Mouse (Mus musculus): Measurements from ENCODE around the gene Fbxw7. TPM values are rescaled to one million over a fixed set of nuclear protein-coding genes. Genes with fewer than 3 reads are reported as not detected.

Fbxw7 gene
- polyA plus RNA-seq (2015; fragmentation: Nextera tagmentation; extraction: Ambion mirVana) = 3.8 and 4.1 TPM in 2 replicates

- Histone ChIP-seq H3K4me3 (replicated peaks) (peak within 1 kb of the TSS; percentile 100), H3K4me1 (replicated peaks) (peaks cover 38% of the 10 kb centered on the region), H3K27me3 (no peaks in the 10 kb centered on the region), H3K9ac (peak within 1 kb of the TSS; percentile 96), H3K4me2 (peak within 1 kb of the TSS; percentile 99), H3K9me3 (replicated peaks) (no peaks in the 10 kb centered on the region), H3K36me3 (peaks cover 9% of the 10 kb centered on the region; the same call in 1 of the 2 replicates), H3K27ac (peak within 1 kb of the TSS; percentile 98)
- under 1% methylated on average over 57 of the region's 76 CpGs for WGBS (ENCODE audit: insufficient replicate concordance)
- ATAC-seq (ENCODE audit: low read depth) (peak; percentile 18), DNase-seq (no peak)
These were observed at the start of gene Fbxw7 for GRCm38 (mm10) chr3:84814762-84815381. TSS of gene Fbxw7 (plus strand) at chr3:84815268.

GRCm38 (mm10) chr3:84768940-84769339 lies 46.1 kb upstream of the Fbxw7 start:
- Histone ChIP-seq H3K9ac (no peak overlapping the region), H3K9me3 (replicated peaks) (no peaks in the 10 kb centered on the region), H3K27me3 (no peaks in the 10 kb centered on the region), H3K27ac (no peak overlapping the region), H3K4me3 (replicated peaks) (no peak overlapping the region), H3K4me1 (replicated peaks) (peaks cover 45% of the 10 kb centered on the region), H3K4me2 (no peak overlapping the region), H3K36me3 (no peaks in the 10 kb centered on the region)
- 77% methylated on average over 4 of the region's 4 CpGs for WGBS (ENCODE audit: insufficient replicate concordance)
- DNase-seq = no peak
- no peak for ATAC-seq (ENCODE audit: low read depth)

GRCm38 (mm10) chr3:84769411-84769810 lies 45.7 kb upstream of the Fbxw7 start:
- ATAC-seq (ENCODE audit: low read depth) (no peak), DNase-seq (no peak)
- Histone ChIP-seq H3K4me2 (no peak overlapping the region), H3K4me1 (replicated peaks) (peaks cover 45% of the 10 kb centered on the region), H3K27ac (no peak overlapping the region), H3K4me3 (replicated peaks) (no peak overlapping the region), H3K27me3 (no peaks in the 10 kb centered on the region), H3K9ac (no peak overlapping the region), H3K9me3 (replicated peaks) (no peaks in the 10 kb centered on the region), H3K36me3 (no peaks in the 10 kb centered on the region)
- WGBS (ENCODE audit: insufficient replicate concordance) = 51% methylated on average over 6 of the region's 6 CpGs

GRCm38 (mm10) chr3:84770518-84770917 lies 44.5 kb upstream of the Fbxw7 start:
- Histone ChIP-seq H3K27me3 (no peaks in the 10 kb centered on the region), H3K4me3 (replicated peaks) (no peak overlapping the region), H3K36me3 (no peaks in the 10 kb centered on the region), H3K27ac (peak overlapping the region; percentile 20; the same call in 1 of the 2 replicates), H3K9ac (no peak overlapping the region), H3K9me3 (replicated peaks) (no peaks in the 10 kb centered on the region), H3K4me2 (no peak overlapping the region), H3K4me1 (replicated peaks) (peaks cover 45% of the 10 kb centered on the region)
- no peak for DNase-seq
- 88% methylated on average over 6 of the region's 6 CpGs for WGBS (ENCODE audit: insufficient replicate concordance)
- no peak for ATAC-seq (ENCODE audit: low read depth)

GRCm38 (mm10) chr3:84771980-84772379 lies 43.1 kb upstream of the Fbxw7 start:
- no peak overlapping the region for H3K4me3 ChIP-seq (replicated peaks)
- DNase-seq (peak; percentile 92), ATAC-seq (ENCODE audit: low read depth) (peak; percentile 100)
- peak overlapping the region; percentile 45 for H3K4me2 ChIP-seq
- 2% methylated on average over 2 of the region's 2 CpGs for WGBS (ENCODE audit: insufficient replicate concordance)
- no peaks in the 10 kb centered on the region for H3K9me3 ChIP-seq (replicated peaks)
- H3K27ac ChIP-seq = peak overlapping the region; percentile 86
- H3K27me3 ChIP-seq = no peaks in the 10 kb centered on the region
- no peaks in the 10 kb centered on the region for H3K36me3 ChIP-seq
- H3K4me1 ChIP-seq (replicated peaks) = peaks cover 45% of the 10 kb centered on the region
- H3K9ac ChIP-seq = peak overlapping the region; percentile 30; the same call in 1 of the 2 replicates

- Histone ChIP-seq H3K4me2 (no peak overlapping the region), H3K4me3 (replicated peaks) (no peak overlapping the region), H3K9me3 (replicated peaks) (no peaks in the 10 kb centered on the region), H3K36me3 (no peaks in the 10 kb centered on the region), H3K9ac (no peak overlapping the region), H3K4me1 (replicated peaks) (peaks cover 43% of the 10 kb centered on the region), H3K27me3 (no peaks in the 10 kb centered on the region), H3K27ac (no peak overlapping the region)
- DNase-seq (no peak), ATAC-seq (ENCODE audit: low read depth) (no peak)
- 68% methylated on average over 8 of the region's 8 CpGs for WGBS (ENCODE audit: insufficient replicate concordance)
These were observed 40.6 kb upstream of the Fbxw7 start for GRCm38 (mm10) chr3:84774246-84775066.

- H3K9ac ChIP-seq = no peak overlapping the region
- no peak overlapping the region for H3K4me3 ChIP-seq (replicated peaks)
- no peaks in the 10 kb centered on the region for H3K9me3 ChIP-seq (replicated peaks)
- DNase-seq (no peak), ATAC-seq (ENCODE audit: low read depth) (no peak)
- H3K4me2 ChIP-seq = no peak overlapping the region
- H3K27ac ChIP-seq = no peak overlapping the region
- WGBS (ENCODE audit: insufficient replicate concordance) = 81% methylated on average over 6 of the region's 6 CpGs
- H3K27me3 ChIP-seq = no peaks in the 10 kb centered on the region
- H3K4me1 ChIP-seq (replicated peaks) = peaks cover 37% of the 10 kb centered on the region
- H3K36me3 ChIP-seq = no peaks in the 10 kb centered on the region
These were observed 40.0 kb upstream of the Fbxw7 start for GRCm38 (mm10) chr3:84775067-84775423.

- Histone ChIP-seq H3K36me3 (no peaks in the 10 kb centered on the region), H3K27ac (no peak overlapping the region), H3K27me3 (no peaks in the 10 kb centered on the region), H3K9me3 (replicated peaks) (no peaks in the 10 kb centered on the region), H3K4me2 (no peak overlapping the region), H3K4me1 (replicated peaks) (peaks cover 32% of the 10 kb centered on the region), H3K4me3 (replicated peaks) (no peak overlapping the region), H3K9ac (no peak overlapping the region)
- ATAC-seq (ENCODE audit: low read depth) (no peak), DNase-seq (no peak)
- 77% methylated on average over 4 of the region's 4 CpGs for WGBS (ENCODE audit: insufficient replicate concordance)
These were observed 39.5 kb upstream of the Fbxw7 start for GRCm38 (mm10) chr3:84775577-84775976.

- ATAC-seq (ENCODE audit: low read depth) (no peak), DNase-seq (no peak)
- 62% methylated on average over 1 of the region's 1 CpGs for WGBS (ENCODE audit: insufficient replicate concordance)
- H3K36me3 ChIP-seq = no peaks in the 10 kb centered on the region
- no peak overlapping the region for H3K4me3 ChIP-seq (replicated peaks)
- no peaks in the 10 kb centered on the region for H3K9me3 ChIP-seq (replicated peaks)
- peaks cover 27% of the 10 kb centered on the region for H3K4me1 ChIP-seq (replicated peaks)
- no peak overlapping the region for H3K9ac ChIP-seq
- no peaks in the 10 kb centered on the region for H3K27me3 ChIP-seq
- no peak overlapping the region for H3K4me2 ChIP-seq
- H3K27ac ChIP-seq = no peak overlapping the region
These were observed 39.0 kb upstream of the Fbxw7 start for GRCm38 (mm10) chr3:84776084-84776483.

- DNase-seq (no peak), ATAC-seq (ENCODE audit: low read depth) (no peak)
- no peaks in the 10 kb centered on the region for H3K27me3 ChIP-seq
- no peaks in the 10 kb centered on the region for H3K36me3 ChIP-seq
- 72% methylated on average over 4 of the region's 4 CpGs for WGBS (ENCODE audit: insufficient replicate concordance)
- no peak overlapping the region for H3K4me2 ChIP-seq
- no peaks in the 10 kb centered on the region for H3K4me1 ChIP-seq (replicated peaks)
- peaks cover 7% of the 10 kb centered on the region for H3K9me3 ChIP-seq (replicated peaks)
- H3K27ac ChIP-seq = no peak overlapping the region
- H3K9ac ChIP-seq = no peak overlapping the region
- H3K4me3 ChIP-seq (replicated peaks) = no peak overlapping the region
These were observed 27.2 kb upstream of the Fbxw7 start for GRCm38 (mm10) chr3:84787914-84788313.

- Histone ChIP-seq H3K36me3 (no peaks in the 10 kb centered on the region), H3K4me2 (peak overlapping the region; percentile 42)
- DNase-seq = peak; percentile 63
These were observed 11.0 kb upstream of the Fbxw7 start for GRCm38 (mm10) chr3:84804036-84804435.

More at GRCm38 (mm10) chr3:84804036-84804435, 11.0 kb upstream of the Fbxw7 start:
- WGBS (ENCODE audit: insufficient replicate concordance) = 23% methylated on average over 9 of the region's 9 CpGs
- Histone ChIP-seq H3K9me3 (replicated peaks) (no peaks in the 10 kb centered on the region), H3K27ac (no peak overlapping the region), H3K4me1 (replicated peaks) (peaks cover 27% of the 10 kb centered on the region), H3K27me3 (0 out of 2 replicates have a peak, but pooled peaks cover 1% of the 10 kb centered on the region), H3K9ac (no peak overlapping the region), H3K4me3 (replicated peaks) (no peak overlapping the region)
- peak; percentile 75 for ATAC-seq (ENCODE audit: low read depth)
